ENCODE assay signal across 17 mouse cellular contexts in the genomic region with DNA sequence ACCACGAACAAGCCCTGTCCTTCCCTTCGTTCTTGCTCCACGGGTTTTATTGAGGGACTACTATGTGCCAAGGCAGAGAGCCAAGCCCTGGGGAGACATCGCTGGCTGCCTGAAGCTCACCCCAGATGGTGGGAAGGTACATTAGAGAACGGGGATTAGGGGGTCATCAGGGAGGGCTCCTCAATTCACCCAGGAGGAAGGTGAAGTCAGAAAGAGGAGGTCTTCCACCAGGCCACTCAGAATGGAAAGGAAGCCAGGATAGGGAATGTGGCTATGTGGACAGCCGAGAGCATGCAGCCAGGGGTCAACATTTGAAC. TPM values are rescaled to one million over a fixed set of nuclear protein-coding genes. Genes with fewer than 3 reads are reported as not detected.
A peak's percentile ranks its signal among the peaks of the same experiment; 100 is the strongest.
DNase-seq lines count a peak whose midpoint lies in the region; ATAC-seq and TF ChIP-seq lines count a peak whose summit lies in the region.
"Had no signal": no experiment of that assay in that cellular context is flagged by ENCODE, and none has a peak within 500 bp of the region (broad histone marks: within the 10 kb centered on the region; RNA-seq: fewer than 3 reads in every experiment).

No protein-coding gene starts in this region.

- ATAC-seq in heart, embryonic 14.5 days (ENCODE audit: insufficient number of reproducible peaks, insufficient read depth, low FRiP score, low read depth) = no peak
- no peak for ATAC-seq in liver, embryonic 15.5 days (ENCODE audit: insufficient read depth)
- ATAC-seq in liver, embryonic 12.5 days = no peak
- no peak for ATAC-seq in embryonic facial prominence, embryonic 15.5 days (ENCODE audit: insufficient number of reproducible peaks, low FRiP score, low TSS enrichment, low read depth)
- ATAC-seq in liver, postnatal 0 days = no peak

- no peak for TF ChIP-seq CTCF in liver, postnatal 0 days (IDR thresholded peaks at IDR 0.05; ENCODE audit: low read depth)

- no peaks in the 10 kb centered on the region for H3K27me3 ChIP-seq in heart, embryonic 14.5 days (ENCODE audit: control insufficient read depth, insufficient read depth, low read length)
- peaks cover 11% of the 10 kb centered on the region for H3K27me3 ChIP-seq in liver, embryonic 15.5 days
- peaks cover 42% of the 10 kb centered on the region for H3K27me3 ChIP-seq in liver, embryonic 12.5 days (replicated peaks)
- no peaks in the 10 kb centered on the region for H3K27me3 ChIP-seq in embryonic facial prominence, embryonic 15.5 days
- H3K27me3 ChIP-seq in liver, postnatal 0 days (ENCODE audit: insufficient read depth, low read length) = no peaks in the 10 kb centered on the region

- WGBS in heart, embryonic 14.5 days = 68% methylated on average over 6 of the region's 6 CpGs
- 70% methylated on average over 6 of the region's 6 CpGs for WGBS in liver, embryonic 15.5 days (ENCODE audit: insufficient replicate concordance)
- 53% methylated on average over 6 of the region's 6 CpGs for WGBS in liver, embryonic 12.5 days (ENCODE audit: insufficient replicate concordance)
- WGBS in embryonic facial prominence, embryonic 15.5 days = 70% methylated on average over 6 of the region's 6 CpGs
- WGBS in liver, postnatal 0 days (ENCODE audit: insufficient replicate concordance) = 71% methylated on average over 6 of the region's 6 CpGs

- H3K9ac ChIP-seq in heart, embryonic 14.5 days (ENCODE audit: low read length) = no peak overlapping the region
- H3K9ac ChIP-seq in liver, embryonic 15.5 days = no peak overlapping the region
- no peak overlapping the region for H3K9ac ChIP-seq in liver, embryonic 12.5 days
- H3K9ac ChIP-seq in embryonic facial prominence, embryonic 15.5 days = no peak overlapping the region
- no peak overlapping the region for H3K9ac ChIP-seq in liver, postnatal 0 days (replicated peaks)
- H3K9ac ChIP-seq: hindbrain, embryonic 14.5 days had no signal

- peaks cover 35 to 37% of the 10 kb centered on the region in 2 experiments for H3K4me1 ChIP-seq in heart, embryonic 14.5 days (ENCODE audit: control insufficient read depth in 2 of 2, insufficient read depth in 2 of 2, low read length in 2 of 2)
- H3K4me1 ChIP-seq in liver, embryonic 15.5 days (replicated peaks) = no peaks in the 10 kb centered on the region
- no peaks in the 10 kb centered on the region for H3K4me1 ChIP-seq in liver, embryonic 12.5 days
- H3K4me1 ChIP-seq in embryonic facial prominence, embryonic 15.5 days = 0 out of 2 replicates have a peak, but pooled peaks cover 14% of the 10 kb centered on the region
- no peaks in the 10 kb centered on the region for H3K4me1 ChIP-seq in liver, postnatal 0 days (ENCODE audit: insufficient read depth)

- no peak overlapping the region for H3K4me3 ChIP-seq in heart, embryonic 14.5 days (ENCODE audit: control insufficient read depth in 1 of 2, insufficient read depth in 1 of 2, low read depth in 1 of 2, low read length in 2 of 2)
- no peak overlapping the region for H3K4me3 ChIP-seq in liver, embryonic 15.5 days (replicated peaks)
- H3K4me3 ChIP-seq in liver, embryonic 12.5 days = no peak overlapping the region
- no peak overlapping the region for H3K4me3 ChIP-seq in embryonic facial prominence, embryonic 15.5 days (replicated peaks)
- H3K4me3 ChIP-seq in liver, postnatal 0 days (ENCODE audit: low read depth, low read length) = no peak overlapping the region
- H3K4me3 ChIP-seq: layer of hippocampus, adult 2 months had no signal

- no peak for TF ChIP-seq EP300 in liver, postnatal 0 days (IDR thresholded peaks at IDR 0.05; ENCODE audit: low read depth)

- peak overlapping the region; percentile 87 to 91 for H3K27ac ChIP-seq in heart, embryonic 14.5 days (replicated peaks in 1 of 2; ENCODE audit: control insufficient read depth in 1 of 2, insufficient read depth in 1 of 2, low read depth in 2 of 2, low read length in 2 of 2)
- H3K27ac ChIP-seq in liver, embryonic 15.5 days (replicated peaks) = 0 out of 2 replicates have a peak overlapping the region, but pooled peaks have one; percentile 6
- no peak overlapping the region for H3K27ac ChIP-seq in liver, embryonic 12.5 days
- H3K27ac ChIP-seq in embryonic facial prominence, embryonic 15.5 days (replicated peaks) = peak overlapping the region; percentile 68; the same call in 1 of the 2 replicates
- peak overlapping the region; percentile 50 for H3K27ac ChIP-seq in liver, postnatal 0 days (ENCODE audit: low read depth)
- H3K27ac ChIP-seq: hindbrain, embryonic 14.5 days; layer of hippocampus, adult 2 months had no signal

- H3K4me2 ChIP-seq in heart, embryonic 14.5 days (ENCODE audit: low read length) = no peak overlapping the region
- H3K4me2 ChIP-seq in liver, embryonic 15.5 days = no peak overlapping the region
- H3K4me2 ChIP-seq in liver, embryonic 12.5 days = no peak overlapping the region
- no peak overlapping the region for H3K4me2 ChIP-seq in embryonic facial prominence, embryonic 15.5 days (replicated peaks)
- no peak overlapping the region for H3K4me2 ChIP-seq in liver, postnatal 0 days (ENCODE audit: low read depth, low read length)
- H3K4me2 ChIP-seq: hindbrain, embryonic 14.5 days had no signal

- no peaks in the 10 kb centered on the region for H3K36me3 ChIP-seq in heart, embryonic 14.5 days (ENCODE audit: control insufficient read depth, insufficient read depth, low read length)
- H3K36me3 ChIP-seq in liver, embryonic 15.5 days (replicated peaks) = no peaks in the 10 kb centered on the region
- H3K36me3 ChIP-seq in liver, embryonic 12.5 days = no peaks in the 10 kb centered on the region
- no peaks in the 10 kb centered on the region for H3K36me3 ChIP-seq in embryonic facial prominence, embryonic 15.5 days
- H3K36me3 ChIP-seq in liver, postnatal 0 days (replicated peaks; ENCODE audit: insufficient read depth, low read length) = no peaks in the 10 kb centered on the region

- DNase-seq in heart, adult 18-20 months = no peak
- no peak for DNase-seq in liver, postnatal 0 days
- no peak for DNase-seq in left cerebral cortex, adult 9 months (ENCODE audit: low spot score in 2 of 2)
- no peak for DNase-seq in thymus, postnatal 0 days (ENCODE audit: low spot score)
- DNase-seq: right cerebral cortex, postnatal 25 days; thymus, adult 18-20 months had no signal

- H3K9me3 ChIP-seq in heart, embryonic 14.5 days (ENCODE audit: control insufficient read depth, low read length) = no peaks in the 10 kb centered on the region
- no peaks in the 10 kb centered on the region for H3K9me3 ChIP-seq in liver, embryonic 15.5 days (replicated peaks)
- H3K9me3 ChIP-seq in liver, embryonic 12.5 days (replicated peaks) = no peaks in the 10 kb centered on the region
- H3K9me3 ChIP-seq in embryonic facial prominence, embryonic 15.5 days (replicated peaks) = no peaks in the 10 kb centered on the region
- no peaks in the 10 kb centered on the region for H3K9me3 ChIP-seq in liver, postnatal 0 days (ENCODE audit: low read length)

RNA-seq across cellular contexts. Expression of gene Rem1, which starts 10.2 kb away (rescaled TPM):
- 13.0 and 13.2 TPM in 2 replicates for polyA plus RNA-seq in heart, embryonic 14.5 days (2014; fragmentation: Nextera tagmentation; extraction: Ambion mirVana)
- total RNA-seq in heart, adult 18-20 months (2021) = 1 to 10 TPM; 3.3 to 4.7 TPM
- polyA plus RNA-seq in liver, embryonic 15.5 days (2015; fragmentation: Nextera tagmentation; extraction: Ambion mirVana) = 0.58 and 1.1 TPM in 2 replicates
- polyA plus RNA-seq in liver, embryonic 12.5 days (2016; fragmentation: Nextera tagmentation; extraction: Ambion mirVana) = 1.3 and 1.4 TPM in 2 replicates
- polyA plus RNA-seq in embryonic facial prominence, embryonic 15.5 days (2015; fragmentation: Nextera tagmentation; extraction: Ambion mirVana) = 5.0 and 5.3 TPM in 2 replicates
- 0.81 and 1.6 TPM in 2 replicates for polyA plus RNA-seq in liver, postnatal 0 days (2015; fragmentation: Nextera tagmentation; extraction: Ambion mirVana)
- polyA plus RNA-seq in thymus, postnatal 0 days (2015; fragmentation: Nextera tagmentation; extraction: Ambion mirVana) = 2.2 and 3.2 TPM in 2 replicates
- total RNA-seq: monocyte, adult 5-6 weeks had no signal

RNA-seq across cellular contexts. Expression of gene Defb25, which starts 14.1 kb away (rescaled TPM):
- 0.94 and 0.95 TPM in 2 replicates for polyA plus RNA-seq in heart, embryonic 14.5 days (2014; fragmentation: Nextera tagmentation; extraction: Ambion mirVana)
- not detected for total RNA-seq in heart, adult 18-20 months (2021)
- polyA plus RNA-seq in liver, embryonic 15.5 days (2015; fragmentation: Nextera tagmentation; extraction: Ambion mirVana) = not detected in 2 replicates
- 0.56 TPM in 1 of 2 replicates, not detected in the other for polyA plus RNA-seq in liver, embryonic 12.5 days (2016; fragmentation: Nextera tagmentation; extraction: Ambion mirVana)
- polyA plus RNA-seq in embryonic facial prominence, embryonic 15.5 days (2015; fragmentation: Nextera tagmentation; extraction: Ambion mirVana) = 1.5 and 3.4 TPM in 2 replicates
- 0.49 TPM in 1 of 2 replicates, not detected in the other for polyA plus RNA-seq in liver, postnatal 0 days (2015; fragmentation: Nextera tagmentation; extraction: Ambion mirVana)
- polyA plus RNA-seq in thymus, postnatal 0 days (2015; fragmentation: Nextera tagmentation; extraction: Ambion mirVana) = 1.6 and 2.1 TPM in 2 replicates
- total RNA-seq: adrenal gland, postnatal 10 days; layer of hippocampus, adult 2 months; left cerebral cortex, postnatal 14 days; megakaryocyte progenitor cell, adult 5-6 weeks; monocyte, adult 5-6 weeks had no signal
- polyA plus RNA-seq: cortical plate, adult 2 months; hindbrain, embryonic 14.5 days had no signal

RNA-seq across cellular contexts. Expression of gene H13, which starts 32.3 kb away (rescaled TPM):
- 70.6 and 74.6 TPM in 2 replicates for polyA plus RNA-seq in heart, embryonic 14.5 days (2014; fragmentation: Nextera tagmentation; extraction: Ambion mirVana)
- total RNA-seq in heart, adult 18-20 months (2021) = 10 to 100 TPM; 32.7 to 39.6 TPM
- 45.2 and 49.8 TPM in 2 replicates for polyA plus RNA-seq in liver, embryonic 15.5 days (2015; fragmentation: Nextera tagmentation; extraction: Ambion mirVana)
- 57.5 and 59.1 TPM in 2 replicates for polyA plus RNA-seq in liver, embryonic 12.5 days (2016; fragmentation: Nextera tagmentation; extraction: Ambion mirVana)
- 130 and 137 TPM in 2 replicates for polyA plus RNA-seq in embryonic facial prominence, embryonic 15.5 days (2015; fragmentation: Nextera tagmentation; extraction: Ambion mirVana)
- 61.0 and 63.8 TPM in 2 replicates for polyA plus RNA-seq in liver, postnatal 0 days (2015; fragmentation: Nextera tagmentation; extraction: Ambion mirVana)
- 196 and 200 TPM in 2 replicates for polyA plus RNA-seq in thymus, postnatal 0 days (2015; fragmentation: Nextera tagmentation; extraction: Ambion mirVana)

RNA-seq across cellular contexts. Expression of gene Defb36, which starts 32.8 kb away (rescaled TPM):
- not detected in 2 replicates for polyA plus RNA-seq in heart, embryonic 14.5 days (2014; fragmentation: Nextera tagmentation; extraction: Ambion mirVana)
- total RNA-seq in heart, adult 18-20 months (2021) = not detected
- polyA plus RNA-seq in liver, embryonic 15.5 days (2015; fragmentation: Nextera tagmentation; extraction: Ambion mirVana) = not detected in 2 replicates
- not detected in 2 replicates for polyA plus RNA-seq in liver, embryonic 12.5 days (2016; fragmentation: Nextera tagmentation; extraction: Ambion mirVana)
- polyA plus RNA-seq in embryonic facial prominence, embryonic 15.5 days (2015; fragmentation: Nextera tagmentation; extraction: Ambion mirVana) = not detected in 2 replicates
- not detected in 2 replicates for polyA plus RNA-seq in liver, postnatal 0 days (2015; fragmentation: Nextera tagmentation; extraction: Ambion mirVana)
- polyA plus RNA-seq in thymus, postnatal 0 days (2015; fragmentation: Nextera tagmentation; extraction: Ambion mirVana) = not detected in 2 replicates
- total RNA-seq: layer of hippocampus, adult 2 months; left cerebral cortex, postnatal 14 days; megakaryocyte progenitor cell, adult 5-6 weeks; monocyte, adult 5-6 weeks had no signal
- polyA plus RNA-seq: cortical plate, adult 2 months; hindbrain, embryonic 14.5 days had no signal

RNA-seq across cellular contexts. Expression of gene Defb45, which starts 37.8 kb away (rescaled TPM):
- not detected in 2 replicates for polyA plus RNA-seq in heart, embryonic 14.5 days (2014; fragmentation: Nextera tagmentation; extraction: Ambion mirVana)
- not detected for total RNA-seq in heart, adult 18-20 months (2021)
- not detected in 2 replicates for polyA plus RNA-seq in liver, embryonic 15.5 days (2015; fragmentation: Nextera tagmentation; extraction: Ambion mirVana)
- polyA plus RNA-seq in liver, embryonic 12.5 days (2016; fragmentation: Nextera tagmentation; extraction: Ambion mirVana) = not detected in 2 replicates
- polyA plus RNA-seq in embryonic facial prominence, embryonic 15.5 days (2015; fragmentation: Nextera tagmentation; extraction: Ambion mirVana) = not detected in 2 replicates
- polyA plus RNA-seq in liver, postnatal 0 days (2015; fragmentation: Nextera tagmentation; extraction: Ambion mirVana) = not detected in 2 replicates
- 0.53 TPM in 1 of 2 replicates, not detected in the other for polyA plus RNA-seq in thymus, postnatal 0 days (2015; fragmentation: Nextera tagmentation; extraction: Ambion mirVana)
- total RNA-seq: adrenal gland, postnatal 10 days; layer of hippocampus, adult 2 months; left cerebral cortex, postnatal 14 days; megakaryocyte progenitor cell, adult 5-6 weeks; monocyte, adult 5-6 weeks had no signal
- polyA plus RNA-seq: cortical plate, adult 2 months; hindbrain, embryonic 14.5 days had no signal
